Mouse (Mus musculus) naive thymus-derived CD4-positive, alpha-beta T cell, adult 5 months (primary cell): ENCODE results near the gene Apip. TPM values are rescaled to one million over a fixed set of nuclear protein-coding genes. Genes with fewer than 3 reads are reported as not detected.

Experiments used
- polyA plus RNA-seq: library from polyadenylated mRNA; unstranded; fragments of 100-300 nt; shearing (Covaris generic); gene quantifications from one replicate; pipeline ENCODE4 v1.2.1, GENCODE M21; 2017

Apip gene
- 10.6 TPM for polyA plus RNA-seq

GRCm38 (mm10) chr2:103073219-103073982 is at the start of gene Apip, which contains the start of gene Pdhx:
TSS of gene Apip (plus strand) at chr2:103073675.
TSS of gene Pdhx (minus strand) at chr2:103073513.

Other genes with a start within 250 kb of the Apip start
- 24.0 TPM for gene Cd44, start 172.0 kb upstream of the Apip start, polyA plus RNA-seq
- gene Pdhx, start 162 bp upstream of the Apip start, polyA plus RNA-seq: 13.1 TPM
- not detected for gene Ehf, start 229.6 kb downstream of the Apip start, polyA plus RNA-seq